Mouse (Mus musculus) midbrain, embryonic 16.5 days (tissue): ENCODE measurements around the gene Rap1gap. TPM values are rescaled to one million over a fixed set of nuclear protein-coding genes. Genes with fewer than 3 reads are reported as not detected.

ENCODE experiments used
- ATAC-seq: fragments of 200-750 bp; cut with Nextera tagmentation; 2 replicates; pipeline ENCODE4 v1.8.0; 2017; ENCODE audit warnings: moderate TSS enrichment
- H3K27ac ChIP-seq: fragments of 300-500 bp; sonication (generic); 2 replicates; pipeline ENCODE4 v1.5.1; 2014; ENCODE audit warnings: mild to moderate bottlenecking, low read length, mixed read lengths
- H3K27me3 ChIP-seq: fragments of 300-500 bp; sonication (generic); 2 replicates; pipeline ENCODE4 v1.6.1; 2014; ENCODE audit warnings: low read depth, low read length, mixed read lengths; ENCODE audit not compliant: control insufficient read depth, insufficient read depth
- H3K36me3 ChIP-seq: fragments of 300-500 bp; sonication (generic); 2 replicates; pipeline ENCODE4 v1.6.1; 2014; ENCODE audit warnings: mild to moderate bottlenecking, low read length, moderate library complexity, mixed read lengths; ENCODE audit not compliant: control insufficient read depth, insufficient read depth
- H3K4me1 ChIP-seq: fragments of 300-500 bp; sonication (generic); 2 replicates; pipeline ENCODE4 v1.6.1; 2014; ENCODE audit warnings: mild to moderate bottlenecking, low read length, mixed read lengths; ENCODE audit not compliant: control insufficient read depth, insufficient read depth
- H3K4me2 ChIP-seq: fragments of 300-500 bp; sonication (generic); 2 replicates; pipeline ENCODE4 v1.6.1; 2014; ENCODE audit warnings: mild to moderate bottlenecking, low read length, mixed read lengths
- H3K4me3 ChIP-seq: fragments of 300-500 bp; sonication (generic); 2 replicates; pipeline ENCODE4 v1.5.1; 2014; ENCODE audit warnings: low read depth, mild to moderate bottlenecking, low read length, moderate library complexity, mixed read lengths
- H3K9ac ChIP-seq: fragments of 300-500 bp; sonication (generic); 2 replicates; pipeline ENCODE4 v1.6.1; 2014; ENCODE audit warnings: low read depth, low read length, mixed read lengths
- H3K9me3 ChIP-seq: fragments of 300-500 bp; sonication (generic); replicated peaks from 2 replicates; pipeline ENCODE4 v1.6.1; 2014; ENCODE audit warnings: mild to moderate bottlenecking, low read length, mixed read lengths; ENCODE audit not compliant: control insufficient read depth, poor library complexity, severe bottlenecking
- WGBS: fragments of 180-500 bp; shearing (Covaris S2); extraction: QIAGEN DNeasy Blood & Tissue Kit; methylation state at CpG from one replicate; pipeline ENCODE4 v1.1.7; 2014; 5-methylcytosine and 5-hydroxymethylcytosine counted together
- polyA plus RNA-seq: library from polyadenylated mRNA; unstranded; fragments of >200 nt; fragmentation: Nextera tagmentation; extraction: Ambion mirVana; gene quantifications from 2 replicates; pipeline ENCODE4 v1.2.1, GENCODE M21; 2015

Gene Rap1gap
- polyA plus RNA-seq, 1 experiment from 2014 or later = 105 TPM

DNA sequence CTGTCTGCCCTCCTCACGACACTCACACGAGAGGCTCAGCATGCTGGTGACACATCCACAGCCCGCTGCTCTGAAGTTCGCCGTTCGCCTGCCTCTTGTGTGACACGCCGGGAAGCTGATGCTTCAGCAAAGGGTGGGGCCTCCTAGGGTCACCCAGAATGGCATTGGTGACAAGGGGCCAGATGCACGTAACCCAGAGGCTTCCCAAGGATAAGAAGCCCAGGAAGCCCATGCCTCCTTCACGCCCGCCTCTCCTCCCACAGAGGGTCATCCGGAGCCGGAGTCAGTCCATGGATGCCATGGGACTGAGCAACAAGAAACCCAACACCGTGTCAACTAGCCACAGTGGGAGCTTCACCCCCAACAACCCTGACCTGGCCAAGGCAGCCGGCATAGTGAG is 57.0 kb downstream of the Rap1gap start:
- ATAC-seq = no peak
- no peak overlapping the region for H3K9ac ChIP-seq
- no peaks in the 10 kb centered on the region for H3K9me3 ChIP-seq
- 86% methylated on average over 15 of the region's 15 CpGs for WGBS
- peaks cover 24% of the 10 kb centered on the region; the same call in 1 of the 2 replicates for H3K4me1 ChIP-seq
- H3K4me3 ChIP-seq = no peak overlapping the region
- no peak overlapping the region for H3K27ac ChIP-seq
- peaks cover 9% of the 10 kb centered on the region for H3K36me3 ChIP-seq
- H3K4me2 ChIP-seq = no peak overlapping the region
- H3K27me3 ChIP-seq = no peaks in the 10 kb centered on the region; the same call in 1 of the 2 replicates

- Histone ChIP-seq H3K27ac (no peak overlapping the region), H3K4me3 (no peak overlapping the region), H3K27me3 (no peaks in the 10 kb centered on the region; the same call in 1 of the 2 replicates), H3K9ac (no peak overlapping the region), H3K9me3 (no peaks in the 10 kb centered on the region), H3K4me1 (peaks cover 24% of the 10 kb centered on the region; the same call in 1 of the 2 replicates), H3K4me2 (no peak overlapping the region), H3K36me3 (peaks cover 9% of the 10 kb centered on the region)
- no peak for ATAC-seq
- 87% methylated on average over 3 of the region's 3 CpGs for WGBS
Measured at GRCm38 (mm10) chr4:137722230-137722629, 57.7 kb downstream of the Rap1gap start.

- Histone ChIP-seq H3K4me2 (peak overlapping the region; percentile 26; the same call in 1 of the 2 replicates), H3K27me3 (no peaks in the 10 kb centered on the region; the same call in 1 of the 2 replicates), H3K4me1 (peaks cover 28% of the 10 kb centered on the region), H3K4me3 (no peak overlapping the region), H3K9me3 (no peaks in the 10 kb centered on the region), H3K9ac (peak overlapping the region; percentile 52), H3K36me3 (peaks cover 9% of the 10 kb centered on the region), H3K27ac (no peak overlapping the region)
- ATAC-seq = 0 out of 2 replicates have a peak, but pooled peaks have one; percentile 7
- WGBS = 26% methylated on average over 12 of the region's 12 CpGs
Measured at GRCm38 (mm10) chr4:137722692-137723427, 58.3 kb downstream of the Rap1gap start.

- no peak for ATAC-seq
- peaks cover 32% of the 10 kb centered on the region for H3K4me1 ChIP-seq
- WGBS = 44% methylated on average over 25 of the region's 25 CpGs
- no peak overlapping the region for H3K27ac ChIP-seq
- H3K9me3 ChIP-seq = no peaks in the 10 kb centered on the region
- peak overlapping the region; percentile 52 for H3K9ac ChIP-seq
- no peak overlapping the region for H3K4me3 ChIP-seq
- no peaks in the 10 kb centered on the region; the same call in 1 of the 2 replicates for H3K27me3 ChIP-seq
- peak overlapping the region; percentile 26 for H3K4me2 ChIP-seq
- peaks cover 9% of the 10 kb centered on the region for H3K36me3 ChIP-seq
Measured at GRCm38 (mm10) chr4:137723527-137723926, 59.0 kb downstream of the Rap1gap start.

GRCm38 (mm10) chr4:137724212-137724611 is 59.7 kb downstream of the Rap1gap start:
- Histone ChIP-seq H3K4me2 (no peak overlapping the region), H3K27ac (no peak overlapping the region), H3K9me3 (no peaks in the 10 kb centered on the region), H3K36me3 (peaks cover 9% of the 10 kb centered on the region), H3K4me3 (no peak overlapping the region), H3K4me1 (peaks cover 30% of the 10 kb centered on the region), H3K9ac (no peak overlapping the region), H3K27me3 (no peaks in the 10 kb centered on the region; the same call in 1 of the 2 replicates)
- ATAC-seq = no peak
- WGBS = 50% methylated on average over 11 of the region's 11 CpGs

- no peak for ATAC-seq
- Histone ChIP-seq H3K36me3 (peaks cover 9% of the 10 kb centered on the region), H3K9me3 (no peaks in the 10 kb centered on the region), H3K4me1 (peaks cover 25% of the 10 kb centered on the region), H3K4me2 (no peak overlapping the region), H3K27ac (no peak overlapping the region), H3K4me3 (no peak overlapping the region), H3K9ac (no peak overlapping the region), H3K27me3 (no peaks in the 10 kb centered on the region; the same call in 1 of the 2 replicates)
- 44% methylated on average over 8 of the region's 8 CpGs for WGBS
Measured at GRCm38 (mm10) chr4:137724766-137725165, 60.2 kb downstream of the Rap1gap start.

DNA sequence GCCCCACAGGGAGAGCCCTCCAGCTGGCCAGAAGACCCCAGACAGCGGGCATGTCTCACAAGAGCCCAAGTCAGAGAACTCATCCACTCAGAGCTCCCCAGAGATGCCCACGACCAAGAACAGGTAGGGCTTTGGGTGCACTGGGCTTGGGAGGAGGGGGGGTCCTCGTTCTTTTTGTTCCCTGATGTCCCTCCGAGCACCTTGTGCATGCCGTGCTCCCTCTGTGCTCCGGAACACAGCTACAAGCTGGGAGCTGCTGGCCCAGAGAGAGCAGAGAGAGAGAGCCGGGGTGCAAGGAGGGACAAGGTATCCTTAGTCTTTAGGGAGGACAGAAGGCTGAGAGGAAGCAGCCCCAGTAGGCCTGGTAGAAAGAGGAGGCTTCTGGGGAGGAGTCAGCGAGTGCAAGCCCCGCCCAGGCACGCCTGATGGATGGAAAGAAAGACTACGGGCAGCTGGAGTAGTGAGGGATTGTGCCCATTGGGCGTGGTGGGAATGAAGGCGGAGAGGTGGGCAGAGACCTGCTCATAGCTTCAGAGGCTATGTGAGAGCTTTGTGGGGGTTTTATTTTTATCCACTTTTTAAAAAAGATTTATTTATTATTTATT is 61.1 kb downstream of the Rap1gap start:
- no peak overlapping the region for H3K4me2 ChIP-seq
- H3K4me1 ChIP-seq = peaks cover 23% of the 10 kb centered on the region
- ATAC-seq = no peak
- 79% methylated on average over 13 of the region's 13 CpGs for WGBS
- no peaks in the 10 kb centered on the region; the same call in 1 of the 2 replicates for H3K27me3 ChIP-seq
- H3K4me3 ChIP-seq = no peak overlapping the region
- H3K36me3 ChIP-seq = peaks cover 9% of the 10 kb centered on the region
- H3K9me3 ChIP-seq = no peaks in the 10 kb centered on the region
- no peak overlapping the region for H3K9ac ChIP-seq
- H3K27ac ChIP-seq = no peak overlapping the region

- 75% methylated on average over 18 of the region's 18 CpGs for WGBS
- ATAC-seq = no peak
- no peaks in the 10 kb centered on the region for H3K9me3 ChIP-seq
- H3K27me3 ChIP-seq = no peaks in the 10 kb centered on the region; the same call in 1 of the 2 replicates
- H3K9ac ChIP-seq = peak overlapping the region; percentile 26; the same call in 1 of the 2 replicates
- H3K4me3 ChIP-seq = no peak overlapping the region
- peaks cover 8% of the 10 kb centered on the region for H3K36me3 ChIP-seq
- H3K4me2 ChIP-seq = no peak overlapping the region
- no peak overlapping the region for H3K27ac ChIP-seq
- peaks cover 23% of the 10 kb centered on the region for H3K4me1 ChIP-seq
Measured at GRCm38 (mm10) chr4:137726739-137727505, 62.4 kb downstream of the Rap1gap start.
